Mouse (Mus musculus) CH12.LX (cell line): ENCODE data around the gene Ptpn20. TPM values are rescaled to one million over a fixed set of nuclear protein-coding genes. Genes with fewer than 3 reads are reported as not detected.

ENCODE experiments used
- DNase-seq: peaks from one replicate; pipeline ENCODE4 v3.0.0-alpha.2; 2013; ENCODE audit errors: extremely low read depth
- H3K27ac ChIP-seq: 2 replicates; pipeline ENCODE4 v1.5.1; 2012; ENCODE audit warnings: low read depth, mild to moderate bottlenecking, control low read depth, moderate library complexity; ENCODE audit not compliant: insufficient read depth
- H3K27me3 ChIP-seq: replicated peaks from 2 replicates; pipeline ENCODE3; 2012; ENCODE audit warnings: inconsistent platforms
- H3K36me3 ChIP-seq, 2 experiments: replicated peaks in 1 of 2; 2 replicates each; pipeline versions ENCODE3 to v1.6.1; 2012; ENCODE audit warnings: inconsistent platforms in 1 of 2, low read length in 1 of 2, mild to moderate bottlenecking in 1 of 2, mixed read lengths in 1 of 2, moderate library complexity in 1 of 2; ENCODE audit not compliant: control insufficient read depth in 1 of 2, insufficient read depth in 1 of 2
- H3K4me1 ChIP-seq, 2 experiments: 2 replicates each; pipeline ENCODE4 v1.6.1; 2012; ENCODE audit warnings: inconsistent platforms in 1 of 2, moderate library complexity in 1 of 2; ENCODE audit not compliant: insufficient read depth in 2 of 2, control insufficient read depth in 1 of 2
- H3K4me2 ChIP-seq: 2 replicates; pipeline ENCODE4 v1.6.1; 2012; ENCODE audit warnings: low read depth, mild to moderate bottlenecking, control low read depth; ENCODE audit not compliant: poor library complexity, insufficient read depth, severe bottlenecking
- H3K4me3 ChIP-seq, 3 experiments: fragments of 150-350 bp in 1 of 3; sonication (generic) in 1 of 3; replicated peaks in 1 of 3; 2 replicates each; pipeline versions ENCODE3 to v1.5.1; 2011 to 2012; ENCODE audit warnings: low read depth in 2 of 3, low read length in 2 of 3, mild to moderate bottlenecking in 2 of 3, moderate library complexity in 2 of 3, control low read depth in 1 of 3, improper control_type of control experiment in 1 of 3, inconsistent platforms in 1 of 3, mixed read lengths in 1 of 3; ENCODE audit not compliant: poor library complexity in 1 of 3
- H3K79me2 ChIP-seq: replicated peaks from 2 replicates; pipeline ENCODE4 v1.6.1; 2012; ENCODE audit warnings: mild to moderate bottlenecking, moderate library complexity; ENCODE audit not compliant: control insufficient read depth, poor library complexity, insufficient read depth, severe bottlenecking; ENCODE audit errors: extremely low read depth
- H3K9ac ChIP-seq: 2 replicates; pipeline ENCODE4 v1.6.1; 2012; ENCODE audit warnings: low read depth, mild to moderate bottlenecking, control low read depth, moderate library complexity; ENCODE audit not compliant: insufficient read depth
- H3K9me3 ChIP-seq: replicated peaks from 2 replicates; pipeline ENCODE3; 2012; ENCODE audit warnings: low read length, inconsistent platforms, mixed read lengths
- BHLHE40 ChIP-seq: IDR thresholded peaks from 2 replicates; pipeline ENCODE4 v1.6.1; 2011; ENCODE audit warnings: mild to moderate bottlenecking, low read depth, low read length, improper control_type of control experiment
- CHD1 ChIP-seq: IDR thresholded peaks from 2 replicates; pipeline ENCODE4 v1.6.1; 2012; ENCODE audit warnings: low read depth, low read length, improper control_type of control experiment, inconsistent platforms
- CHD2 ChIP-seq: IDR thresholded peaks from 2 replicates; pipeline ENCODE4 v1.6.1; 2011; ENCODE audit warnings: low read length, improper control_type of control experiment
- E2F4 ChIP-seq: IDR thresholded peaks from 2 replicates; pipeline ENCODE4 v1.6.1; 2011; ENCODE audit warnings: low read depth, low read length, improper control_type of control experiment; ENCODE audit not compliant: insufficient replicate concordance
- ELF1 ChIP-seq: IDR thresholded peaks from 2 replicates; pipeline ENCODE4 v1.6.1; 2014; ENCODE audit warnings: low read depth, mild to moderate bottlenecking, inconsistent platforms, low read length, improper control_type of control experiment
- ETS1 ChIP-seq: conservative IDR thresholded peaks from 2 replicates; pipeline ENCODE4 v1.6.1; 2012; ENCODE audit warnings: low read depth, mild to moderate bottlenecking, inconsistent platforms, low read length, improper control_type of control experiment, moderate library complexity
- HCFC1 ChIP-seq: IDR thresholded peaks from 2 replicates; pipeline ENCODE4 v1.6.1; 2012; ENCODE audit warnings: low read depth, mild to moderate bottlenecking, inconsistent platforms, low read length, improper control_type of control experiment
- IRF4 ChIP-seq: IDR thresholded peaks from 2 replicates; pipeline ENCODE4 v1.6.1; 2014; ENCODE audit warnings: low read depth, mild to moderate bottlenecking, inconsistent platforms, low read length, improper control_type of control experiment
- JUN ChIP-seq: IDR thresholded peaks from 2 replicates; pipeline ENCODE4 v1.6.1; 2011; ENCODE audit warnings: low read depth, mild to moderate bottlenecking, low read length, improper control_type of control experiment, moderate library complexity; ENCODE audit not compliant: insufficient read depth
- KAT2A ChIP-seq: IDR thresholded peaks from 2 replicates; pipeline ENCODE4 v1.6.1; 2012; ENCODE audit warnings: low read length, improper control_type of control experiment, inconsistent platforms; ENCODE audit not compliant: insufficient replicate concordance
- MAFK ChIP-seq: IDR thresholded peaks from 2 replicates; pipeline ENCODE4 v1.6.1; 2011; ENCODE audit warnings: low read length, improper control_type of control experiment; ENCODE audit not compliant: insufficient replicate concordance
- MAX ChIP-seq: IDR thresholded peaks from 2 replicates; pipeline ENCODE4 v1.6.1; 2011; ENCODE audit warnings: low read length, improper control_type of control experiment
- MEF2A ChIP-seq: IDR thresholded peaks from 2 replicates; pipeline ENCODE4 v1.6.1; 2014; ENCODE audit warnings: low read depth, mild to moderate bottlenecking, inconsistent platforms, low read length, improper control_type of control experiment, borderline replicate concordance
- MXI1 ChIP-seq: IDR thresholded peaks from 2 replicates; pipeline ENCODE4 v1.6.1; 2011; ENCODE audit warnings: mild to moderate bottlenecking, low read depth, low read length, improper control_type of control experiment
- NELFE ChIP-seq: IDR thresholded peaks from 2 replicates; pipeline ENCODE4 v1.6.1; 2011; ENCODE audit warnings: low read depth, low read length, improper control_type of control experiment
- PAX5 ChIP-seq: IDR thresholded peaks from 2 replicates; pipeline ENCODE4 v1.6.1; 2012; ENCODE audit warnings: low read length, inconsistent platforms, mixed read lengths
- RCOR1 ChIP-seq: conservative IDR thresholded peaks from 2 replicates; pipeline ENCODE4 v1.6.1; 2012; ENCODE audit warnings: low read depth, mild to moderate bottlenecking, inconsistent platforms, low read length, improper control_type of control experiment
- SIN3A ChIP-seq: IDR thresholded peaks from 2 replicates; pipeline ENCODE4 v1.6.1; 2012; ENCODE audit warnings: low read length, improper control_type of control experiment, inconsistent platforms
- SMC3 ChIP-seq: IDR thresholded peaks from 2 replicates; pipeline ENCODE4 v1.6.1; 2011; ENCODE audit warnings: low read depth, low read length, improper control_type of control experiment
- TCF12 ChIP-seq: IDR thresholded peaks from 2 replicates; pipeline ENCODE4 v1.6.1; 2014; ENCODE audit warnings: low read depth, mild to moderate bottlenecking, inconsistent platforms, low read length, improper control_type of control experiment
- UBTF ChIP-seq: IDR thresholded peaks from 2 replicates; pipeline ENCODE4 v1.6.1; 2012; ENCODE audit warnings: low read depth, mild to moderate bottlenecking, inconsistent platforms, low read length, improper control_type of control experiment, moderate library complexity
- ZKSCAN1 ChIP-seq: IDR thresholded peaks from 2 replicates; pipeline ENCODE4 v1.6.1; 2012; ENCODE audit warnings: low read depth, inconsistent platforms, low read length, improper control_type of control experiment, borderline replicate concordance
- ZMIZ1 ChIP-seq: IDR thresholded peaks from 2 replicates; pipeline ENCODE4 v1.6.1; 2012; ENCODE audit warnings: low read depth, mild to moderate bottlenecking, inconsistent platforms, low read length, improper control_type of control experiment
- ZNF384 ChIP-seq: IDR thresholded peaks from 2 replicates; pipeline ENCODE4 v1.6.1; 2012; ENCODE audit warnings: low read depth, low read length, improper control_type of control experiment, inconsistent platforms
- dilution Hi-C: fragments of 300-500 bp; cut with MboI; formaldehyde crosslinking; loops from 2 replicates; pipeline ENCODE4 v1.14.3; 2020; ENCODE audit warnings: low sequenced_read_pairs; ENCODE audit not compliant: extremely low pct_unique_long_range_greater_than_20kb, extremely low pct_ligation_motif_present
- in situ Hi-C: fragments of 300-500 bp; cut with MboI; formaldehyde crosslinking; loops from 3 replicates; pipeline ENCODE4 v1.14.3; 2019; ENCODE audit warnings: low sequenced_read_pairs, low pct_ligation_motif_present, low pct_unique_long_range_greater_than_20kb, mixed read lengths
- polyA plus RNA-seq: library from polyadenylated mRNA; unstranded; fragments of >175 nt; gene quantifications from 2 replicates; pipeline ENCODE4 v1.2.1, GENCODE M21; 2012; ENCODE audit warnings: low read depth; ENCODE audit not compliant: insufficient read length
- total RNA-seq, 2 experiments: library from RNA; depleted of rRNA; stranded (reverse); fragments of 300-350 nt in 1 of 2; fragments of >200 nt in 1 of 2; gene quantifications; 2 replicates each; pipeline ENCODE4 v1.2.3; 2012 to 2014

Ptpn20 gene
- total and polyA plus RNA-seq, 3 experiments: 0.10 to 0.11 TPM; not detected in 1

DNA sequence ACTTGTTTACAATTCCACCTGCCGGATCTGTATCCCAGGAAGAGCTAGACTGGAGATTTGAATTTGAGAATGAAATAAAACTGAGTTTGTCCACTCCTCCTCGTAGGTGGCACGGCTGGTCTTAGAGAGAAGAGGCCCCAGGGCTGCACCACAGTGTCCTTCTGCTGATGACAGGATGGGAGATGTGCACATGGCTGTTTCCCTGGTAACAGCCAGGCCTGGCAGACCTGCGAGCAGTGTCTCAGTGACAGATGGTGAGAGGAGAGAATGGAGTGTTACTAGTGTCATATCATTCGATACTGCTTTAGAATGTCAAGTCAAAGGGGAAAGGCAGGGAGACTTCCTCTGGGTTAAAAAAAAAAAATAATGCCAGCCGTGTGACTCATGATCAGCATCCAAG is 39.2 kb upstream of the Ptpn20 start:
- dilution Hi-C loops: no loop called here
- no peaks in the 10 kb centered on the region for H3K4me1 ChIP-seq
- H3K4me3 ChIP-seq: no peak overlapping the region
- no peaks in the 10 kb centered on the region for H3K79me2 ChIP-seq
- no peak for DNase-seq
- H3K27me3 ChIP-seq: peaks cover 20% of the 10 kb centered on the region
- no peaks in the 10 kb centered on the region for H3K36me3 ChIP-seq
- no peak overlapping the region for H3K9ac ChIP-seq
- in situ Hi-C loops: no loop called here
- no peak overlapping the region for H3K4me2 ChIP-seq
- TF ChIP-seq ELF1: no peak
- TF ChIP-seq TCF12: no peak
- no peak for TF ChIP-seq UBTF
- TF ChIP-seq MAX: no peak
- no peak for TF ChIP-seq MAFK
- no peak for TF ChIP-seq ZNF384
- no peak overlapping the region for H3K27ac ChIP-seq
- no peaks in the 10 kb centered on the region for H3K9me3 ChIP-seq

DNA sequence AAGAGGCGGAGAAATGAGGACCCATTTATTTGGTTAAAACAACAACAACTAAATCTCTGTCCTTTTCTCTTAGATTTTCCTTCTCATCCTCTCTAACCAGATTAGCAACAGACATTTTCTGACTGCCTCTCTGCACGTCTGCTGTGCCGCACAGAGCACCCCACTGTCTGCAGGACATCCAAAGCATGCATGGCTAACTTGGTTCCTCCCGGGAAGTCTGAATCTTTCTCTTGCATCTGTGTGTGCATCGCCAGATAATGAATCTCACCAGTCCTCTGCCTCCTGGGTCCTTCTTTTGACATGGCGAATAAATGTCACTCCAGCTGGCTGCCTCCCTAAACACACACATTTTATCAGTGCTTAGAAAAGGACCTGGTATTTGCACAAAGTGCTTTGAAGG is 18.3 kb upstream of the Ptpn20 start:
- no peak overlapping the region for H3K4me3 ChIP-seq
- H3K4me1 ChIP-seq: no peaks in the 10 kb centered on the region; a peak in 1 of 4 replicates
- H3K27me3 ChIP-seq: no peaks in the 10 kb centered on the region
- H3K36me3 ChIP-seq: no peaks in the 10 kb centered on the region
- TF ChIP-seq NELFE (no peak), TCF12 (no peak), MEF2A (no peak), E2F4 (no peak), ZMIZ1 (no peak)
- in situ Hi-C loops: no loop called here
- no peaks in the 10 kb centered on the region for H3K9me3 ChIP-seq
- no peak for DNase-seq
- dilution Hi-C loops: no loop called here
- H3K9ac ChIP-seq: no peak overlapping the region
- H3K79me2 ChIP-seq: no peaks in the 10 kb centered on the region
- H3K4me2 ChIP-seq: no peak overlapping the region
- H3K27ac ChIP-seq: no peak overlapping the region

- TF ChIP-seq RCOR1 (no peak), ZNF384 (no peak), ZKSCAN1 (no peak), MEF2A (no peak), MAFK (no peak), CHD2 (no peak), HCFC1 (no peak), SIN3A (no peak), CHD1 (no peak), BHLHE40 (no peak), KAT2A (no peak), E2F4 (no peak), SMC3 (no peak), JUN (no peak), MXI1 (no peak), PAX5 (no peak), TCF12 (no peak), ETS1 (no peak), ZMIZ1 (no peak), IRF4 (no peak)
- no peaks in the 10 kb centered on the region for H3K27me3 ChIP-seq
- H3K4me2 ChIP-seq: no peak overlapping the region
- dilution Hi-C loops (no loop called here), in situ Hi-C loops (no loop called here)
- no peaks in the 10 kb centered on the region; a peak in 1 of 4 replicates for H3K4me1 ChIP-seq
- no peaks in the 10 kb centered on the region for H3K79me2 ChIP-seq
- H3K4me3 ChIP-seq: no peak overlapping the region
- H3K9ac ChIP-seq: no peak overlapping the region
- no peak for DNase-seq
- no peak overlapping the region for H3K27ac ChIP-seq
- H3K9me3 ChIP-seq: no peaks in the 10 kb centered on the region
- no peaks in the 10 kb centered on the region for H3K36me3 ChIP-seq
These were observed 15.4 kb upstream of the Ptpn20 start for GRCm38 (mm10) chr14:33573643-33574042.
